Mouse (Mus musculus) urinary bladder, adult 2 months (tissue): ENCODE measurements around the gene Zfp266. TPM values are rescaled to one million over a fixed set of nuclear protein-coding genes. Genes with fewer than 3 reads are reported as not detected.
"Not testable (repeated sequence)": the region's sequence is repeated elsewhere in the genome, so short reads cannot be mapped to it uniquely, and the experiment has no call there.

Experiments
- DNase-seq: peaks from one replicate; pipeline ENCODE4 v3.0.0; 2022; ENCODE audit warnings: low spot score
- polyA plus RNA-seq: library from polyadenylated mRNA; depleted of rRNA; stranded (reverse); fragments of >200 nt; gene quantifications from 2 replicates; pipeline ENCODE4 v1.2.3, GENCODE M21; 2012; rRNA removed

Zfp266 gene
- 37.7 and 39.1 TPM in 2 replicates for polyA plus RNA-seq

- DNase-seq = peak; percentile 88
Measured at GRCm38 (mm10) chr9:20521306-20521957, at the start of gene Zfp266. Gene Zfp266, minus strand, starts transcription at chr9:20521417.

- not testable (repeated sequence) for DNase-seq
Measured at GRCm38 (mm10) chr9:20565326-20566030, 44.3 kb upstream of the Zfp266 start.

GRCm38 (mm10) chr9:20562177-20562576 is 41.0 kb upstream of the Zfp266 start:
- DNase-seq = no peak

- DNase-seq = no peak
Measured at GRCm38 (mm10) chr9:20552698-20553097, 31.5 kb upstream of the Zfp266 start.

GRCm38 (mm10) chr9:20551781-20552275 is 30.6 kb upstream of the Zfp266 start:
- no peak for DNase-seq

GRCm38 (mm10) chr9:20545151-20545550 is 23.9 kb upstream of the Zfp266 start:
- DNase-seq = no peak

GRCm38 (mm10) chr9:20544070-20544821 is 23.0 kb upstream of the Zfp266 start:
- DNase-seq = peak; percentile 87

GRCm38 (mm10) chr9:20543496-20543895 is 22.3 kb upstream of the Zfp266 start:
- no peak for DNase-seq

- no peak for DNase-seq
Measured at GRCm38 (mm10) chr9:20536598-20536997, 15.4 kb upstream of the Zfp266 start.

GRCm38 (mm10) chr9:20534326-20534926 is 13.2 kb upstream of the Zfp266 start:
- DNase-seq = no peak

GRCm38 (mm10) chr9:20520531-20521210 is 546 bp downstream of the Zfp266 start:
- no peak for DNase-seq

- DNase-seq = no peak
Measured at GRCm38 (mm10) chr9:20519949-20520348, 1.3 kb downstream of the Zfp266 start.

GRCm38 (mm10) chr9:20518708-20519107 is 2.5 kb downstream of the Zfp266 start:
- no peak for DNase-seq

- no peak for DNase-seq
Measured at GRCm38 (mm10) chr9:20517727-20518126, 3.5 kb downstream of the Zfp266 start.

- DNase-seq = no peak
Measured at GRCm38 (mm10) chr9:20514016-20514415, 7.2 kb downstream of the Zfp266 start.

GRCm38 (mm10) chr9:20512714-20513113 is 8.5 kb downstream of the Zfp266 start:
- no peak for DNase-seq

- no peak for DNase-seq
Measured at GRCm38 (mm10) chr9:20511645-20512044, 9.6 kb downstream of the Zfp266 start.

GRCm38 (mm10) chr9:20510346-20510745 is 10.9 kb downstream of the Zfp266 start:
- no peak for DNase-seq

- no peak for DNase-seq
Measured at GRCm38 (mm10) chr9:20509676-20510075, 11.5 kb downstream of the Zfp266 start.

- DNase-seq = no peak
Measured at GRCm38 (mm10) chr9:20504801-20505200, 16.4 kb downstream of the Zfp266 start.

- no peak for DNase-seq
Measured at GRCm38 (mm10) chr9:20493281-20493680, 27.9 kb downstream of the Zfp266 start.
